ENCODE assay signal across 28 mouse cellular contexts in the genomic region with DNA sequence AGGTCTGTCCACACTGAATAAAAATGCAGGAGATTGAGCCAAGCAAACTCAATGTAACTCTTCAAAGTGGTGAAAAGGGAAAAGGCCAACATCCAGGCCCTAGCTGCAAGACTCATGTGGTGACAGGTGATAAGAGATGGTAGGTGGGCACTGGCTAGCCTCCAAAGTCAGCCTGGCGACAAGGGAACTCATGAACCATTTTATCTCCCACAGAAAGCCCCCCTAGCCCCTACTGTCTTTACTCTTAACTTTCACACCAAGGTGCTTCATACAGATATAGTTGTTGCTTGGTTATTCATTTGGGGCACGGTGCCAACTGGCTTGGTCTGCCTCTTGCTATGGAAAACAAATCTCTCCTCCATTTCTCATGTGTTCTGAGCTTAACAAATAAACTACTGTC.
A peak's percentile ranks its signal among the peaks of the same experiment; 100 is the strongest.
DNase-seq lines count a peak whose midpoint lies in the region; ATAC-seq and TF ChIP-seq lines count a peak whose summit lies in the region.
"Had no signal": no experiment of that assay in that cellular context is flagged by ENCODE, and none has a peak within 500 bp of the region (broad histone marks: within the 10 kb centered on the region; RNA-seq: fewer than 3 reads in every experiment).

No protein-coding gene starts in this region.

- 0 out of 2 replicates have a peak overlapping the region, but pooled peaks have one; percentile 5 for H3K4me2 ChIP-seq in heart, embryonic 15.5 days
- H3K4me2 ChIP-seq in liver, postnatal 0 days (ENCODE audit: low read depth, low read length), result no peak overlapping the region
- H3K4me2 ChIP-seq in liver, embryonic 11.5 days, result no peak overlapping the region
- no peak overlapping the region for H3K4me2 ChIP-seq in hindbrain, embryonic 13.5 days
- H3K4me2 ChIP-seq: embryonic facial prominence, embryonic 12.5 days; hindbrain, embryonic 14.5 days; kidney, embryonic 15.5 days; liver, embryonic 15.5 days; lung, embryonic 15.5 days had no signal

- DNase-seq in heart, embryonic 10.5 days (ENCODE audit: low spot score), result no peak
- DNase-seq in liver, postnatal 0 days, result no peak
- DNase-seq in liver, embryonic 11.5 days (ENCODE audit: low spot score), result no peak
- DNase-seq in thymus, postnatal 4 days, result no peak
- DNase-seq: adrenal gland, adult 2 months; B cell, adult 2 months; cerebellum, adult 2 months; cerebellum, postnatal 36 days; embryo, embryonic 11 days; gastrocnemius, postnatal 36 days; kidney, adult 11 months; kidney, postnatal 25 days; liver; lung, postnatal 36 days; right cerebral cortex, postnatal 25 days had no signal

- peak overlapping the region; percentile 49 for H3K27ac ChIP-seq in heart, embryonic 15.5 days
- no peak overlapping the region for H3K27ac ChIP-seq in heart, embryonic 10.5 days
- H3K27ac ChIP-seq in liver, postnatal 0 days (ENCODE audit: low read depth), result no peak overlapping the region
- no peak overlapping the region for H3K27ac ChIP-seq in liver, embryonic 11.5 days (ENCODE audit: low read depth, low read length)
- H3K27ac ChIP-seq in hindbrain, embryonic 13.5 days, result no peak overlapping the region
- H3K27ac ChIP-seq: embryonic facial prominence, embryonic 12.5 days; gastrocnemius, adult 2 months; hindbrain, embryonic 14.5 days; kidney, embryonic 15.5 days; liver, embryonic 15.5 days; lung, embryonic 15.5 days had no signal

- no peaks in the 10 kb centered on the region for H3K27me3 ChIP-seq in heart, embryonic 15.5 days
- H3K27me3 ChIP-seq in heart, embryonic 10.5 days (ENCODE audit: insufficient read depth, poor library complexity, severe bottlenecking), result no peaks in the 10 kb centered on the region
- no peaks in the 10 kb centered on the region for H3K27me3 ChIP-seq in liver, postnatal 0 days (ENCODE audit: insufficient read depth, low read length)
- H3K27me3 ChIP-seq in liver, embryonic 11.5 days (replicated peaks; ENCODE audit: control insufficient read depth, insufficient read depth, low read length), result no peaks in the 10 kb centered on the region
- H3K27me3 ChIP-seq in hindbrain, embryonic 13.5 days, result no peaks in the 10 kb centered on the region
- H3K27me3 ChIP-seq: embryonic facial prominence, embryonic 12.5 days; kidney, embryonic 15.5 days; liver, embryonic 15.5 days; lung, embryonic 15.5 days had no signal

- WGBS in heart, embryonic 15.5 days, result 26% methylated on average over 2 of the region's 2 CpGs
- 34% methylated on average over 2 of the region's 2 CpGs for WGBS in heart, embryonic 10.5 days
- 57% methylated on average over 2 of the region's 2 CpGs for WGBS in liver, postnatal 0 days (ENCODE audit: insufficient replicate concordance)
- WGBS in liver, embryonic 11.5 days, result 60% methylated on average over 2 of the region's 2 CpGs
- 82% methylated on average over 2 of the region's 2 CpGs for WGBS in hindbrain, embryonic 13.5 days

- peaks cover 20% of the 10 kb centered on the region for H3K4me1 ChIP-seq in heart, embryonic 15.5 days (replicated peaks)
- H3K4me1 ChIP-seq in heart, embryonic 10.5 days, result peaks cover 6% of the 10 kb centered on the region; the same call in 1 of the 2 replicates
- no peaks in the 10 kb centered on the region for H3K4me1 ChIP-seq in liver, postnatal 0 days (ENCODE audit: insufficient read depth)
- no peaks in the 10 kb centered on the region for H3K4me1 ChIP-seq in liver, embryonic 11.5 days (replicated peaks; ENCODE audit: control insufficient read depth, insufficient read depth, low read length)
- H3K4me1 ChIP-seq in hindbrain, embryonic 13.5 days (replicated peaks), result 0 out of 2 replicates have a peak, but pooled peaks cover 3% of the 10 kb centered on the region
- H3K4me1 ChIP-seq: kidney, embryonic 15.5 days; liver, embryonic 15.5 days; lung, embryonic 15.5 days had no signal

- H3K9ac ChIP-seq in heart, embryonic 15.5 days, result no peak overlapping the region
- H3K9ac ChIP-seq in liver, postnatal 0 days (replicated peaks), result no peak overlapping the region
- H3K9ac ChIP-seq in liver, embryonic 11.5 days (ENCODE audit: low read depth, low read length), result no peak overlapping the region
- H3K9ac ChIP-seq in hindbrain, embryonic 13.5 days, result no peak overlapping the region
- H3K9ac ChIP-seq: embryonic facial prominence, embryonic 12.5 days; hindbrain, embryonic 14.5 days; kidney, embryonic 15.5 days; liver, embryonic 15.5 days; lung, embryonic 15.5 days had no signal

- no peak overlapping the region for H3K4me3 ChIP-seq in heart, embryonic 15.5 days
- no peak overlapping the region for H3K4me3 ChIP-seq in heart, embryonic 10.5 days
- H3K4me3 ChIP-seq in liver, postnatal 0 days (ENCODE audit: low read depth, low read length), result no peak overlapping the region
- H3K4me3 ChIP-seq in liver, embryonic 11.5 days (ENCODE audit: low read depth, low read length), result no peak overlapping the region
- H3K4me3 ChIP-seq in hindbrain, embryonic 13.5 days, result no peak overlapping the region
- H3K4me3 ChIP-seq: embryonic facial prominence, embryonic 12.5 days; gastrocnemius, adult 2 months; kidney, embryonic 15.5 days; liver, embryonic 15.5 days; lung, embryonic 15.5 days had no signal

- ATAC-seq in heart, embryonic 15.5 days (replicated peaks; ENCODE audit: insufficient number of reproducible peaks, insufficient read depth, low FRiP score, low read depth), result peak; percentile 65; the same call in 1 of the 2 replicates
- 0 out of 2 replicates have a peak, but pooled peaks have one; percentile 19 for ATAC-seq in liver, postnatal 0 days
- ATAC-seq in liver, embryonic 11.5 days (replicated peaks; ENCODE audit: low FRiP score), result no peak
- ATAC-seq in common myeloid progenitor, adult 5-6 weeks (replicated peaks; ENCODE audit: low read depth, poor library complexity, severe bottlenecking), result peak; percentile 80
- peak; percentile 62 for ATAC-seq in erythroid progenitor cell, adult 5-6 weeks (replicated peaks; ENCODE audit: low FRiP score, poor library complexity, severe bottlenecking)
- no peak for ATAC-seq in hindbrain, embryonic 13.5 days (ENCODE audit: low FRiP score)
- ATAC-seq: activated CD4-positive, CD25-positive, alpha-beta regulatory T cell, adult 4 months; forebrain, embryonic 16.5 days; midbrain, embryonic 16.5 days had no signal

- no peaks in the 10 kb centered on the region for H3K9me3 ChIP-seq in heart, embryonic 15.5 days (replicated peaks)
- H3K9me3 ChIP-seq in heart, embryonic 10.5 days, result no peaks in the 10 kb centered on the region
- H3K9me3 ChIP-seq in liver, postnatal 0 days (ENCODE audit: low read length), result no peaks in the 10 kb centered on the region
- no peaks in the 10 kb centered on the region for H3K9me3 ChIP-seq in liver, embryonic 11.5 days (ENCODE audit: control insufficient read depth, low read length)
- H3K9me3 ChIP-seq in hindbrain, embryonic 13.5 days, result no peaks in the 10 kb centered on the region
- H3K9me3 ChIP-seq: embryonic facial prominence, embryonic 12.5 days; kidney, embryonic 15.5 days; liver, embryonic 15.5 days; lung, embryonic 15.5 days had no signal

- no peak for TF ChIP-seq CTCF in liver, postnatal 0 days (IDR thresholded peaks at IDR 0.05; ENCODE audit: low read depth)

- peak; percentile 66; the same call in 1 of the 2 replicates for TF ChIP-seq EP300 in liver, postnatal 0 days (IDR thresholded peaks at IDR 0.05; ENCODE audit: low read depth)

- no peaks in the 10 kb centered on the region for H3K36me3 ChIP-seq in heart, embryonic 15.5 days
- no peaks in the 10 kb centered on the region for H3K36me3 ChIP-seq in heart, embryonic 10.5 days
- H3K36me3 ChIP-seq in liver, postnatal 0 days (replicated peaks; ENCODE audit: insufficient read depth, low read length), result no peaks in the 10 kb centered on the region
- H3K36me3 ChIP-seq in liver, embryonic 11.5 days (ENCODE audit: control insufficient read depth, insufficient read depth, low read length), result no peaks in the 10 kb centered on the region
- H3K36me3 ChIP-seq in hindbrain, embryonic 13.5 days, result no peaks in the 10 kb centered on the region
- H3K36me3 ChIP-seq: embryonic facial prominence, embryonic 12.5 days; kidney, embryonic 15.5 days; liver, embryonic 15.5 days; lung, embryonic 15.5 days had no signal

Comparison
In these comparisons a context has a peak if more than half of its experiments do, and no peak if none do; other contexts are left out.
1. ATAC-seq: peak in heart, embryonic 15.5 days (single experiment), liver, postnatal 0 days (single experiment), common myeloid progenitor, adult 5-6 weeks (single experiment) and erythroid progenitor cell, adult 5-6 weeks (single experiment); none in liver, embryonic 11.5 days (single experiment) and hindbrain, embryonic 13.5 days (single experiment).